Mouse (Mus musculus) heart, embryonic 10.5 days (tissue): ENCODE measurements around the gene Slc51b. TPM values are rescaled to one million over a fixed set of nuclear protein-coding genes. Genes with fewer than 3 reads are reported as not detected.

ENCODE experiments used
- DNase-seq: peaks from one replicate; pipeline ENCODE4 v3.0.0-alpha.2; 2017; ENCODE audit warnings: low spot score
- H3K27ac ChIP-seq: fragments of 300-500 bp; sonication (generic); 2 replicates; pipeline ENCODE4 v1.5.1; 2016; ENCODE audit warnings: mild to moderate bottlenecking
- H3K27me3 ChIP-seq: fragments of 300-500 bp; sonication (generic); 2 replicates; pipeline ENCODE4 v1.6.1; 2016; ENCODE audit warnings: mild to moderate bottlenecking; ENCODE audit not compliant: poor library complexity, insufficient read depth, severe bottlenecking
- H3K36me3 ChIP-seq: fragments of 300-500 bp; sonication (generic); 2 replicates; pipeline ENCODE4 v1.6.1; 2016; ENCODE audit warnings: mild to moderate bottlenecking, moderate library complexity
- H3K4me1 ChIP-seq: fragments of 300-500 bp; sonication (generic); 2 replicates; pipeline ENCODE4 v1.6.1; 2016; ENCODE audit warnings: mild to moderate bottlenecking
- H3K4me3 ChIP-seq: fragments of 300-500 bp; sonication (generic); 2 replicates; pipeline ENCODE4 v1.5.1; 2016; ENCODE audit warnings: mild to moderate bottlenecking, moderate library complexity
- H3K9me3 ChIP-seq: fragments of 300-500 bp; sonication (generic); 2 replicates; pipeline ENCODE4 v1.6.1; 2016; ENCODE audit warnings: mild to moderate bottlenecking, moderate library complexity
- WGBS: fragments of 180-500 bp; shearing (Covaris S2); methylation state at CpG from one replicate; pipeline ENCODE4 v1.1.7; 2016; 5-methylcytosine and 5-hydroxymethylcytosine counted together
- polyA plus RNA-seq: library from polyadenylated mRNA; unstranded; fragments of >200 nt; fragmentation: Nextera tagmentation; extraction: Ambion mirVana; gene quantifications from 2 replicates; pipeline ENCODE4 v1.2.1, GENCODE M21; 2016

Slc51b gene
- polyA plus RNA-seq, 1 experiment from 2014 or later, result not detected

DNA sequence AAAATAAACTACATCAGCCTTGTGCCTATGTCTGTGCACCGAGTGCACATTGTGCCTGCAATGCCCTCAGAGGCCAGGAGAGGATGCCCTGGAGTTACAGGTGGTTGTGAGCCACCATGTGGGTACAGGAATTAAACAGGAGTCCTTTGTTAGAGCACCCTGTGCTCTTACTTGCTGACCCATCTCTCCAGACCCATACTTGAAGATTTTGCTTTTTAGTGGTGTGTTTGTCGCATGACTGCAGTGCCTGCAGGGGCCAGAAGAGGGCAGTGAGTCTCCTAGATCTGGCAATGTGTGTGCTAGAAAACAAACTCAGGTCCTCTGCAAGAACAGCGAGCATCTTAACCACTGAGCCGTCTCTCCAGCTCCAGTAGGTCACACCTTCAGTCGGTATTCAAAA is 11.4 kb upstream of the Slc51b start:
- Histone ChIP-seq H3K27ac (no peak overlapping the region), H3K9me3 (no peaks in the 10 kb centered on the region), H3K4me3 (no peak overlapping the region), H3K27me3 (peaks cover 4% of the 10 kb centered on the region; the same call in 1 of the 2 replicates), H3K36me3 (peaks cover 10% of the 10 kb centered on the region), H3K4me1 (0 out of 2 replicates have a peak, but pooled peaks cover 9% of the 10 kb centered on the region)
- 62% methylated on average over 5 of the region's 5 CpGs for WGBS
- DNase-seq, result no peak

DNA sequence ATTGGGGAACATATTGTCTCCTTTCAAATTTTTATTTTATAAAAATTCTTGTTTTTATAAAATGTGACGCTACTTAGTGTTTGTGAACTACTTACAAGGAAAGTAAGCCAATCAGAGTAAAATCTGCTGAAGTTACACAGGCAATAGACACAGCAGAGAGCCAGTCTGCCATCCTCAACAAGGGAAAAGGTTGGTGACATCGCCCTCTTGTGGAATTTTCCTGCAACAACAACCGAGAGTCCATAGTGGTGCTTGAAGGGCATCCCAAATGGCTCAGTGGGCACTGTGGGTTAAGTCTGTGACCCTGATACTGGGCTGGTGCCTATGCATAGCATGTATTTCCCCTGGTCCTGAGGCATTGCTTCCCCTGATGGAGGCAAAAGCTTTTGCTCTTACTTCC is 9.5 kb upstream of the Slc51b start:
- H3K4me1 ChIP-seq, result 0 out of 2 replicates have a peak, but pooled peaks cover 9% of the 10 kb centered on the region
- 3% methylated on average over 3 of the region's 3 CpGs for WGBS
- DNase-seq, result no peak

DNA sequence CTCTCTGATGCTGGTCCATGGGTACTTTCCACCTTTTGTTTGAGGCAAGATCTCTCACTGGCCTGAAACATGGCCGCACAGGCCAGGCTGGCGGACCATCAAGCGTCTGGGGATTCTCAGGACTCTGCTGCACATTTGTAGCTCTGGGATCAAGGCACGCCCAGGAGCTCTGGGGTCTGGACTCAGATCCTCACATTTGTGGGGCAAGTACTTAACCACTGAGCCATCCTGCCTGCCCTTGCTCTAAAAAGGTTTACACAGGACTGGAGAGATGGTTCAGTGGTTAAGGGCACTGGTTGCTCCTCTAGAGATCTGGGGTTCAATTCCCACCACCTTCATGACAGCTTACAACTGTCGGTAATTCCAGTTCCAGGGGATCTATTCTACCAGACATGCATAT is 8.2 kb upstream of the Slc51b start:
- Histone ChIP-seq H3K36me3 (no peaks in the 10 kb centered on the region), H3K4me3 (no peak overlapping the region), H3K27me3 (peaks cover 4% of the 10 kb centered on the region; the same call in 1 of the 2 replicates), H3K4me1 (0 out of 2 replicates have a peak, but pooled peaks cover 4% of the 10 kb centered on the region), H3K27ac (no peak overlapping the region), H3K9me3 (no peaks in the 10 kb centered on the region)
- no peak for DNase-seq
- 86% methylated on average over 5 of the region's 5 CpGs for WGBS

More for the DNA sequence above, 9.5 kb upstream of the Slc51b start:
- Histone ChIP-seq H3K9me3 (no peaks in the 10 kb centered on the region), H3K27ac (no peak overlapping the region), H3K27me3 (peaks cover 4% of the 10 kb centered on the region; the same call in 1 of the 2 replicates), H3K36me3 (no peaks in the 10 kb centered on the region), H3K4me3 (no peak overlapping the region)

DNA sequence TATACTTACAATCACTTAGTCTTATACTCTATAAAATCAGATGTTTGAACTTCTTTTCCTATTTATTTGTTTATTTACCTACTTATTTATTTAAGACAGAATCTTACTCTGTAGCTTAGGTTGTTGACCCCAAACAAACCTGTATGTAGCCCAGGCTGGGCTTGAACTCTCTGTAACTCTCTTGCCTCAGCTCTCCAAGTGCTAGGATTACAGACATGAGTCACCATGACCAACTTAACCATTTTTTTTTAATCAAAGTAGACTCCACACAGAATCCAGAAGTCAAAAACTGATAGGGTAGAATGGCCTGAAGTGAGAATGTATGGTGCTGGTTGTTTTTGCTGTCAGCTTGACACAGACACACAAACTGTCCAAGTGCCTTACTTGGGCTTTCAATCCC is 7.6 kb upstream of the Slc51b start:
- Histone ChIP-seq H3K27me3 (peaks cover 4% of the 10 kb centered on the region; the same call in 1 of the 2 replicates), H3K4me3 (no peak overlapping the region), H3K36me3 (no peaks in the 10 kb centered on the region), H3K27ac (no peak overlapping the region), H3K9me3 (no peaks in the 10 kb centered on the region), H3K4me1 (no peaks in the 10 kb centered on the region)
- DNase-seq, result no peak

DNA sequence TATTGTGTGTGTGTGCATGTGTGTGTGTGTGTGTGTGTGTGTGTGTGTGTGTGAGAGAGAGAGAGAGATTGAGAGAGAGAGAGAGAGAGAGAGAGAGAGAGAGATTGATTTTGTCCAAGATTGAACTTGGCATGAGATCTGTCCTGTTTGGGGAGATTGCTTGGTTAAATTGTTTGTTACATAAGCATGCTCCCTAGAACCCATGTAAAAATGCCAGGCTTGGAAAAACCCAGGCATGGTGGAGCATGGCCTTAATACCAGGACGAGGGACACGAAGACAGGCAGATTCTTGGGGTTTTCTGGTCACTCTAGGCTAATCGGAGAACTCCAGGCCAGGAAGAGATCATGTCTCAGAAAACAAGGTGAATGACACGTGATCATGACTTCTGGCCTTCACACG is 5.2 kb upstream of the Slc51b start:
- Histone ChIP-seq H3K27ac (no peak overlapping the region), H3K9me3 (no peaks in the 10 kb centered on the region), H3K4me1 (no peaks in the 10 kb centered on the region), H3K4me3 (no peak overlapping the region), H3K36me3 (no peaks in the 10 kb centered on the region), H3K27me3 (0 out of 2 replicates have a peak, but pooled peaks cover 2% of the 10 kb centered on the region)
- DNase-seq, result no peak
- WGBS, result 79% methylated on average over 5 of the region's 5 CpGs

DNA sequence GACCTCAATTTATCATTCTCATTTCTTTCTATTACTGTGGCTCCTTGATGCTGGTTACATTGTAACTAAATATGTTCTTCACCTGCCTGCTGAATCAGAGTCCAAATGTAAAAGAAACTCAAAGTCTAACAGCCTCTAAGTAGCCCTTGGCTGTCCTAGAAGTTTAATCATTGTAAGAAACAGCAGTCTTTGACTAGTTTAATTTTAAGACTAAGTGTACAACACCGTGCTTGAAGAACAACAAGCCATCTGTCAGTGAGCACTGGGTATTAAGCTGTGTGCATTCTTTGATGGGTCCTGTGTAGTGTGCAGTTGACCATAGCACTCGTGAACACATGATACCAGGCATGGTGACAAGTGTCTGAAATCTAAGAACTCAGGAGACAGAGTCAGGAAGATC is 4.8 kb upstream of the Slc51b start:
- DNase-seq, result no peak
- Histone ChIP-seq H3K4me1 (no peaks in the 10 kb centered on the region), H3K27ac (no peak overlapping the region), H3K9me3 (no peaks in the 10 kb centered on the region), H3K27me3 (no peaks in the 10 kb centered on the region), H3K36me3 (no peaks in the 10 kb centered on the region), H3K4me3 (no peak overlapping the region)
- 70% methylated on average over 2 of the region's 2 CpGs for WGBS

DNA sequence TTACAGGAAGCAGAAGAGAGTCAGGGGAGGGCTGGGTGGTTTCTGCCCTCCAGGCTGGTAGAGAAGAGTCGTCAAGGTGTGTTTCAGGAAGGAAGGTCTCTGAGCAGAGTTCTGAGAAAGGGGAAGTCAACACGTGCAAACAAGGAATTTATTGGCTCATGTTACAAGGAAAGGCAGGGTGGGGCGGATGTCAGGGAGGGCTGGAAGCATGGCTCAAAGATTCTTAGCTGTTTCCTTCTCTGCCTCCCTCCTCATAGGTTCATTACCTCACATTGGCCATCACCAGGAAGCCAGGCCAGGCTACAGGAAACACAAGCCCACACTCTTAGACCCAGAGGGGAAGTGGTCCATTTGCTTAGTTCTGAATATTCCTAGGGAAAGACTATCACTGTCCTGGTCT is 1.6 kb upstream of the Slc51b start:
- 36% methylated on average over 3 of the region's 3 CpGs for WGBS
- H3K27me3 ChIP-seq, result no peaks in the 10 kb centered on the region

DNA sequence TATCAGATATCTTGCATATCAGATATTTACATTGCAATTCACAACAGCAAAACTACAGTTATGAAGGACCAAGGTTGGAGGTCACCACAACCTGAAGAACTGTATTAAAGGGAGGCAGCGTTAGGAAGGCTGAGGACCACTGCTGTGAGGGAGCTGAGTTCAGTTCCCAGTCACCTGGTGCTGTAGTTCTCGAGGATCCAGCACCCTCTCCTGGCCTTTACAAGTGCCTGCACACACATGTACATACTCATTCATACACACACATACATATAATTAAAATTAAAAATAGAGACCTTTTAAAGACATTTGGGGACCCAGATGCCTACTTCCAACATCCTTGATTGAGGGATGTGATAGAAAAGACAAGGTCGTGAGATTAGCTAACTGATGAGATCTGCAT is 3.1 kb downstream of the Slc51b start:
- 70% methylated on average over 3 of the region's 3 CpGs for WGBS
- Histone ChIP-seq H3K27me3 (no peaks in the 10 kb centered on the region), H3K9me3 (no peaks in the 10 kb centered on the region), H3K4me1 (no peaks in the 10 kb centered on the region), H3K36me3 (no peaks in the 10 kb centered on the region), H3K4me3 (no peak overlapping the region), H3K27ac (no peak overlapping the region)
- no peak for DNase-seq

More for the DNA sequence above, 1.6 kb upstream of the Slc51b start:
- Histone ChIP-seq H3K4me1 (no peaks in the 10 kb centered on the region), H3K9me3 (no peaks in the 10 kb centered on the region), H3K27ac (no peak overlapping the region), H3K36me3 (no peaks in the 10 kb centered on the region), H3K4me3 (no peak overlapping the region)
- DNase-seq, result no peak

DNA sequence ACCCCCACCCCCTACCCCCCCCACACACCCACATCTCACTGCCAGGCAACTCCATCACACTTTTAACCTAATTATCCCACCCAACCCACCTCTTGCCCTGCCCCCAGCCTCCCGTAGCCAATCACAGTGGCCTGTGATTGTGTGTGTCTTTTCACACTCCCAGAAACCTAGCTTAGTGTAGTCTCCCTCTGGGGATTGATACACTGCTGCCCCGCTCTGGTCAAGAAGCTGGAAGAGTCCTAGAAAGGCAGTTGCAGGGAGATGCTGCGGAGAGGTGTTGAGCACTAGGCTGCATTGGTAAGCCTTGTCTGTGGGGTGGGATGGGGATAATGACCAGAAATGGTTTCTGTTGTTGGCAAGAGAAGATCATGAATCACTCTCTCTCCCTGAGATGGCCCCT is 5.0 kb downstream of the Slc51b start:
- no peaks in the 10 kb centered on the region for H3K9me3 ChIP-seq
- DNase-seq, result no peak
- no peak overlapping the region for H3K27ac ChIP-seq
- no peak overlapping the region for H3K4me3 ChIP-seq
- H3K27me3 ChIP-seq, result no peaks in the 10 kb centered on the region
- no peaks in the 10 kb centered on the region for H3K4me1 ChIP-seq
- WGBS, result 33% methylated on average over 3 of the region's 3 CpGs
- H3K36me3 ChIP-seq, result no peaks in the 10 kb centered on the region

DNA sequence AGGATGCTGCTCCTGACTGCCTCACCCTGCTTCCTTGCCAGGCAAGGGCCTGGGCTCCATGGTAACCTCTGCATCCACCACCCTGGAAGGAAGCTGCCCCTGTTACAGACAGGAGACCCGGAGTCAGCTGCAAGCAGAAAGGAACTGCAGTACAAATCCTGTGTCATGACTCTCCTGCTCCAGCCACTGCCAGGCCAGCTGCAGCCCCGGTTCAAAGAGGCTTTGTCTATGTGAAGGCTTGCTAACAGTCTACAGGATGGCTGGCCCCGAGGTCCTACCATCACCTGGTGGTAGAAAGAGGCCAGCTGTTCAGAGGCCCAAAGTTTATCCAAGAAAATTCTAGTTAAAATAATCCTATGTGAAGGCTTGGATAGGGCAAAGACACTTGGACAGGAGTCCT is 11.4 kb downstream of the Slc51b start:
- no peak overlapping the region for H3K4me3 ChIP-seq
- H3K27me3 ChIP-seq, result no peaks in the 10 kb centered on the region
- no peaks in the 10 kb centered on the region for H3K36me3 ChIP-seq
- no peak overlapping the region for H3K27ac ChIP-seq
- DNase-seq, result no peak
- no peaks in the 10 kb centered on the region for H3K4me1 ChIP-seq
- WGBS, result 67% methylated on average over 3 of the region's 3 CpGs
- H3K9me3 ChIP-seq, result no peaks in the 10 kb centered on the region

DNA sequence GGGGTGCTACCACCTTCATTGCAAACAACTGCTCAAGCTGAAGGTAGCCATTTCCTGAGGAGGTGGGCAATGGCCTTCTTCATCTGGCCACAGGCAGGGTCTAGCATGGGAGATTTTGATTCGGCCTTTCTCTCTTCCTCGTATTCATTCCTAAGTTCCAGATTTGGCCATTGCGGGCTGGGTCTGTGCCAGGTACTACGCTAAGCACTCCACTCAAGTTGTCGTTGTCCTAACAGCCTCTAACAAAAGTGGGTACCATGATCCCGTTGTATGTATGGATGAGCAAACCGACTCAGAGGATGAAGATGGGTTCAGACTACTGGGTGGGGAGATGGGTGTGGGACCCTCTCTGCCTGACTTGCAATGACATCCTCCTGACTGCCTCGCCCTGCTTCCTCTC is 12.4 kb downstream of the Slc51b start:
- Histone ChIP-seq H3K27me3 (no peaks in the 10 kb centered on the region), H3K4me3 (no peak overlapping the region), H3K36me3 (no peaks in the 10 kb centered on the region), H3K27ac (no peak overlapping the region), H3K9me3 (no peaks in the 10 kb centered on the region), H3K4me1 (no peaks in the 10 kb centered on the region)
- 84% methylated on average over 8 of the region's 8 CpGs for whole genome bisulfite sequencing
- DNase-seq, result no peak

DNA sequence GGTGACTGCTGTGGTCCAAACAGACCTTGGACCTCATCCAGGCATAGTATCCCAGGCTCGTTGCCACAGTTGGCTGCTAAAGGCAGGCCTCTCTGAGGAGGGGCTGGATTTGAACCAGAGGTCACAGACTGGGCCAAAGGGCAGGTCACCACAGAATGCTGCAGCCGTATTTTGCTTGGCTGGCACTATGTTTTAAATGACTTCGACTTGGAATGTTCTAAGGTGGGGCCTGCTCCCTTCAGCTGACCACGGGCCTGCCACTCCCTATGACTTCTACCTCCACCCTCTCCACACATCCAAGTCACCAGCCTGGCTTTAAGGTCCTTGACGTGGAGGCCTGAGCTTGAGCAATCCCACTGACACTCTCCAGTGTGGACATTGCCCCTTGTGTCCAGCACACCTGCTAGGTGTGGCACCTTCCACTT is 13.9 kb downstream of the Slc51b start:
- no peaks in the 10 kb centered on the region for H3K9me3 ChIP-seq
- no peak for DNase-seq
- 71% methylated on average over 5 of the region's 5 CpGs for WGBS
- H3K27me3 ChIP-seq, result no peaks in the 10 kb centered on the region
- H3K36me3 ChIP-seq, result no peaks in the 10 kb centered on the region
- no peak overlapping the region for H3K27ac ChIP-seq
- H3K4me1 ChIP-seq, result 0 out of 2 replicates have a peak, but pooled peaks cover 4% of the 10 kb centered on the region
- H3K4me3 ChIP-seq, result no peak overlapping the region

DNA sequence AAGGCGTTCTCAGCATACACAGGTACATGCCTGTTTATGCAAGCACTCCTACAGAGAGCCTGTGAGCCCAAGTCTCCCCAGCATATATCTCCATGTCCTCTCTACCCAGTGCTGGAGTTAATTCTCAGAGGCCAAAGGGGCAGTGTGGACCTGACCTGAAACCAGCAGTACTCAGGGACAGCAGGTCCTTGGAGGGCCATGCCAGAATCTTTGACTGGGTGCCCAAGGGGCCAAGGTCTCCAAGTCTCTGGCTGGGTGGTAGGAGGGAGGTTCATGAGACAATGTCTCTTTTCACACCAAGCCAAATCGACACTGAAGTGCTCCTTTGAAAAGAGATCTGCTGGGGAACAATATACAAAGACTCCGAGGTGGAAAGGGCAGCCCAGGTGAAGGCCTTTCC is 14.9 kb downstream of the Slc51b start:
- no peaks in the 10 kb centered on the region for H3K36me3 ChIP-seq
- no peak for DNase-seq
- WGBS, result 80% methylated on average over 3 of the region's 3 CpGs
- no peak overlapping the region for H3K27ac ChIP-seq
- 0 out of 2 replicates have a peak, but pooled peaks cover 4% of the 10 kb centered on the region for H3K4me1 ChIP-seq
- H3K27me3 ChIP-seq, result no peaks in the 10 kb centered on the region
- H3K4me3 ChIP-seq, result no peak overlapping the region
- no peaks in the 10 kb centered on the region for H3K9me3 ChIP-seq

DNA sequence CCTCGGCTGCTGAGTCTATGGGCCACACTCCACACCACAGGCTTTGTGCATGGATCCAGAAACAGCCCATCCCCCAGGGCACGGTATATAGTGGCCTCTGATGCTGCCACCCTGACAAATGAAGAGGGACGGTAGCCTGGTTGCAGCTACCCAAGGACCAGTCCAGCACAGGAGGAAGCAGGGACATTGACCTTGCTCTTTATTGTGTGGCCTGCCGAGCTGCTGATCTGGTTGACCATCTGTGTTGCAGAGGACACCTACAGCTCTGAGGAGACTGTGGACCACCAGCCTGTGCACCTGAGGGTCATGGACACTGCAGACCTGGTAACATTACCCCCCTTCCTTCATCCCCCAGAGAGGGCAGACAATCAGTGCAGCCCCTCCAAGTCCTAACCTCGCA is 15.4 kb downstream of the Slc51b start:
- H3K27ac ChIP-seq, result no peak overlapping the region
- no peaks in the 10 kb centered on the region for H3K9me3 ChIP-seq
- WGBS, result 76% methylated on average over 5 of the region's 5 CpGs
- 0 out of 2 replicates have a peak, but pooled peaks cover 4% of the 10 kb centered on the region for H3K4me1 ChIP-seq
- DNase-seq, result no peak
- no peaks in the 10 kb centered on the region for H3K27me3 ChIP-seq
- H3K36me3 ChIP-seq, result no peaks in the 10 kb centered on the region
- no peak overlapping the region for H3K4me3 ChIP-seq
